Comparison of ENCODE assay signal across 9 mouse cellular contexts in genomic region chr9:88698746-88699145, GRCm38 (mm10). TPM values are rescaled to one million over a fixed set of nuclear protein-coding genes. Genes with fewer than 3 reads are reported as not detected.
"Had no signal": no experiment of that assay in that cellular context is flagged by ENCODE, and none has a peak within 500 bp of the region (broad histone marks: within the 10 kb centered on the region; RNA-seq: fewer than 3 reads in every experiment).

No protein-coding gene starts in this region.

RNA-seq across cellular contexts. Expression of gene Bcl2a1d, which starts 33.0 kb away (rescaled TPM):
- total RNA-seq: layer of hippocampus, postnatal 36 days; left cerebral cortex, postnatal 10 days had no signal
- polyA plus RNA-seq: kidney, embryonic 14.5 days; limb, embryonic 11.5 days; liver, embryonic 16.5 days; midbrain, embryonic 12.5 days; midbrain, embryonic 15.5 days; myocyte; neural tube, embryonic 15.5 days had no signal
